Mouse (Mus musculus): ENCODE measurements around the gene Hyal1.
A peak's percentile ranks its signal among the peaks of the same experiment; 100 is the strongest.

Hyal1 gene

DNA sequence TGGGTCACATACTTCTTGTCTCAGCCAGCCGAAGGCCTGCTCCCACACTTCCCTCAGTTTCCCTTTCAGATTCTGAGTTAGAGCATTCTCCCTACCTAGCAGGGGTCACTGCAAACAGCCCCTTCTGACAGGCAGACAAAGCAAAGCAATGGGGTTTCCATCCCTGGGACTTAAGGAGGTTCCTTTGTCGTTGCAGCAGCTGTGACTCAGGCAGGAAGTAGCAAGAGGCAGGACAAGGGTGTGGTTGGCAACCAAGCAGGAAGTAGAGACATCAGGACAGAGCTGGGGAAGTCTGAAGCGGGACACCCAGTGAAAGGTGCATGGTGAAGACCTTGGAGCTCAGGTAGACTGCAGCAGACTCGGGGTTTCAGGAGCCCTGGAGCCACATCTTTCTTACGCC lies 47.8 kb downstream of the Hyal1 start:
- peak; percentile 64 to 77 for DNase-seq

DNA sequence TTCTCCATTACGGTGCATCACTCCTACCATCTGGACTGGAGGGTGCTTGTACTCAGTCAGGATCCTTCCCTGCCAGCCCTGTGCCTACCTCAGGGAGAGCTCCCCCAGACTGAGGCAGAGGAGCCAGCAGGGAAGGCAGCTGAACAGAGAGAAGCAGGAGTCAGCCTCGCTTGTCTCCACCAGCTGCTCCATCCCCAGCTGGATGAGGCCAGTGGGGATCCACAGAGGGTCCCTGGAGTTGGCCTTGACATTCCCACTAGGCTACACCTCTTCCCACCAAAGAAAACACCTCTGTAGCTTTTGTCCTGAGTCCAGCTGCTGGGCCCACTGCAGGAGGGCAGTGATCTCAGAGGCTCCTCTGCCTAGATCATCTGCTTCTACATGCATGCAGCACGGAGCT lies 48.2 kb downstream of the Hyal1 start:
- no peak for DNase-seq

DNA sequence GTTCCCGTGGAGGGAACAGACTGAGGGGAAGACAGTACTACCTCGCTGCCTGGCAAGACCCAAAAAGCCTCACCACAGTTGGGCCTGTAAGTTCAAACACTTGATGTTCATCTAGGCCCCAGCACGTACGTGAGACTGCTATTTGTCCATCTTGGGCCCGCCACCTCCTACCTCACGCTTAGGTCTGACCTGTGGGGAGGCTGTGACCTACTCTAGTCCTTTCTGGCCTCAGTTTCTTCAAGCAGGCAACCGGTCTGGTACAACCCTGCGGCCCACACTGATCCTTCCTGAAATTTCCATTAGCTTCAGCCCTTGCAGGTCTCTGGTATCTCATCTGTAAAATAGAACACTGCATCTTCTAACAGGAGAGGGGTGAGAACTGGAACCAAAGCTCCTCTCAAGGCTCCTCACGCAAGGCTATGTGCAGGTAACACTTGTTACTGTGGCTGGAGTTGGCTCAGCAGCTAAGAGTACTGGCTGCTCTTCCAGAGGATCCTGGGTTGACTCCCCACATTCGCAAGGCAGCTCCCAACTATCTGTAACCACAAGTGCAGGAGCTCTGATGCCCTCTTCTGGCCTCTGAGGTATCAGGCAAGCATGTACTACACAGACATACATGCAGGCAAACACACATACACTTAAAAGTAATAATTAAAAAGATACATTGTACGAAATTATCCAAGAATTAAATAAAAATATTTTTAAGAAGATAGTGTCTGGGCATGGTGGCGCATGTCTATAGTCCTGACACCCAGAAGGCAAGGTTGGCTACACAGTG lies 48.8 kb downstream of the Hyal1 start:
- peak; percentile 37 to 50 for DNase-seq

DNA sequence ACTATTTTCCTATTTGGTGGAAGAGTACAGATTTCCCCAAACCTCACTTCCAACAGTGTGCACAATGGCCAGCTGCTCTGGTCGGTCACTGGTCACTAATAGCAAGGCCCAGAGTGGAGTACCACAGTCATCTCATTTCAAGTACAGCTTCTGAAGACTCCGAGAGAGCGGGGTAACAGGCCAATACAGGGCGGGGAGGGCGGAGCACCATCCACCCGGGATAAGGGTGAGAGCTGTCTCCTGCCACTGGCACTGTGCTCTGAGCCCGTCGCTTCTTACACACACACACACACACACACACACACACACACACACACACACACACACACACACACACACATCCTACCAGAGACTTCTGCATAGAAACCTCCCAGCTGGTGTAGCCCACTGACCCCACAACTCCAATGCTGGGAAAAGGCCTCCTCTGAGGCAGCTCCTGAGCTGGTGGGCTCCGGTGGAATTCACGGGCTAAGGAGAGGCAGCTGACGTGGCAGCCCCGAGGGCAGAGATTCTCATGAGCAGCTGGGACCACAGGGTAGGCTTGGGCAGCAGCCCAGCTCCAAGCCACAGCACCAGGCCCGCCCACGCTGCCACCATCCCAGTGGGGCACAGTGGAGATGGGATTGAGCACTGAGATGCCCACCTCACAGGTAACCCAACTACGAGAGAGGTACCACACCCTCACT lies 49.6 kb downstream of the Hyal1 start:
- no peak for DNase-seq

DNA sequence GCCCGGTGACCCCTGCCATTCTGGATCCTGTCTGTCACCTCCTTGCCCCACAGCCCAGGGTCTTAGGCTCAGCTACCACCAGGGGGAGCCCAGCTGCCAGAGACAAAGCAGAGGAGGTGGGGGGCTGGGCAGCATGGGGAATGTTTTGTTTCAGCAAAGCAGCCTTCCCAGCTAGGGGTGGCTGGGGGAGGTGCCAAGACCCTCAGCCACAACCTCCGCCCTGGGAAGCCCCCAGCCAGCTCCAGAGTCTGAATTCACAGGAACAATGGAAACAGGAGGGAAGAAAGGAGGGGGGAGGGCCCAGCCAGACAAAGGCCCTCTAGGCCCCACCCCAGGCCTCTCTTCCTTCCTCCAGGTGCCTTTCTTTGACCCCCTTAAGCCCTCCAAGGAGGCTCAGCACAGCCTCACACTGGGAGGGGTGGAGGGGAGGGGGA lies 50.1 kb downstream of the Hyal1 start:
- peak; percentile 92 to 93 for DNase-seq

DNA sequence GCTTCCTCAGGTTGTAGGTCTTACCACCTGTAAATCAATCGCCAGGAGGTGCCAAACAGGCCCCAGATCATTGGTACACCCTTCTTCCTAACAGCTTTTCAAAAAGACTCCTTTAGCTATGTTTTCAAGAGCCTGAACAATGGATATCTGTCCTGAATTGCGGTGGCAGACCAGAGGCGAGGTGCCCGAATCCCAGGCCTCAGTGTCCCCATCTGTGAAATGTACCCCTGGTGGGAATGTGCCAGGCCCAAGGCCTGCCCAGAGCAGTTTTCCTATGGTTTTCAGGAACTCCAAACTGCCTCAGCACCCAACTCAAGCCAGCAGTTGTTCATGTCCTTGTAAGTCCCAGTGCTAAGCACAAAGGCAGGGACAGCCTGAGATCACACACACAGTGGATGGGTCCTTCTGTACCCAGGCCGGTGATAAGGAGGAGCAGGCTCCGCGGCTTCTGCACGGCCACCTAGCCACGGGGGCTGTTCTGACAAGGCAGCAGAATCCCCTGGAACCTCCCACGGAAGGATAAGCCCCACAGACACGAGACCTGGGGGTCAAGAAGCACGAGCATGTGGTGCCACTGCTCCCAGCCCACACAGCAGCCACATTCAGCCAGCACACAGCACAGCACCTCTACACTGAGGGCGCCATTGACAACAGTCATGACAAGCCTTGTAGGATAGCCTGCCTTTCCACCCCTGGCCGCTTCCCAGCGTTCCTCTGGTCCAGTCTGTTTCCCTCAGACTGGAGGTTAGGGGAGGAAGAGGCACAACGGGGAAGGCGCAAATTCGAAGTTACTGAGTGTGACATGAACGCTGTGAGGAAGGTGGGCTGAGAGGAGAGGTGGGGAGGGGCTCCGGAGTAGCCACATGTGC lies 50.9 kb downstream of the Hyal1 start:
- no peak for DNase-seq

DNA sequence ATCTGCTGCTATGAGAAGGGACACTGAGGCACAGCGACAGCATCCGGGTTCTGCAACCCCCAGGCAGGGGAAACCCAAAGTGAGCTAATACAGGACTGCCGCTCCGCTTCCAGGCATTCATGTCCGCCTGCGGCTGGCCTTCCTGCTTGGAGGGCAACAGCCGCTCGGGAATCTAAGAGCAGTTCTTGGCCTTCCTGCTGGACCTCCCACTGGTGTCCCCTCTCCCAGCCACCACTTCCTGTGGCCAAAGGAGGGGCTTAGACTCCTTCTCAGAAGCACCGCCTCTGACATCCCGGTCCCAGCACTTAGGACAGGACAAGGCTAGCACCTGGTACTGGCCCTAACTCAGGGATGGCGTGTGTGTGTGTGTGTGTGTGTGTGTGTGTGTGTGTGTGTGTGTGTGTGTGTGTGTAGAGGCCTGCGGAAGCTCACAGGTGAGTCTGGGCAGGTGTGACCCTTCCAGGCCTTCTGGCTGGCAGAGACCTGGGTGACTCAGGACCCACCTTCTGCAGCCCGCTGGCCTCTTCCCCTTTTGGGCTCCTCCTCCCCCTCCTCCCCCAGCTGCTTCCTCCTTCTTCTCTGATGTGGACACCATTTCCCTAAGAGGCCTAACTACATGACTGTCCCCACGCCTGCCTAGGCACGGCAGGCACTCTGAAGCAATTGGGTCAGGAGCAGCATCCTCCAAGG lies 52.1 kb downstream of the Hyal1 start:
- DNase-seq: no peak

DNA sequence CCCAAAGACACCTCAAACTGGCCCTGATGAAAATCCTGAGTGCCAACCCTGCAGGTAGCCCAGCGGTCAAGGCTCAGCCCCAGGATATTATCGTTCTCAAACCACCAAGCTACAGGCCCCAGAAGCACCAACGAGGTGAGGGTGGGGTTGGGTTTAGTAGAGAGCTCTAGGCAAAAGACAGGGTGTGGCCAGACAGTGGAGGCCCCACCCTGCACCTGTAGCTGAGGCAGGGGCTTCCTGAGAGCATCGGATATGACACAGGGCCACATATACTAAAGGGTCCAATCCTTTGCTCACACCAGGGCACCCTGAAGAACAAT lies 52.6 kb downstream of the Hyal1 start:
- DNase-seq: peak in 1 of 2 experiments; percentile 52

DNA sequence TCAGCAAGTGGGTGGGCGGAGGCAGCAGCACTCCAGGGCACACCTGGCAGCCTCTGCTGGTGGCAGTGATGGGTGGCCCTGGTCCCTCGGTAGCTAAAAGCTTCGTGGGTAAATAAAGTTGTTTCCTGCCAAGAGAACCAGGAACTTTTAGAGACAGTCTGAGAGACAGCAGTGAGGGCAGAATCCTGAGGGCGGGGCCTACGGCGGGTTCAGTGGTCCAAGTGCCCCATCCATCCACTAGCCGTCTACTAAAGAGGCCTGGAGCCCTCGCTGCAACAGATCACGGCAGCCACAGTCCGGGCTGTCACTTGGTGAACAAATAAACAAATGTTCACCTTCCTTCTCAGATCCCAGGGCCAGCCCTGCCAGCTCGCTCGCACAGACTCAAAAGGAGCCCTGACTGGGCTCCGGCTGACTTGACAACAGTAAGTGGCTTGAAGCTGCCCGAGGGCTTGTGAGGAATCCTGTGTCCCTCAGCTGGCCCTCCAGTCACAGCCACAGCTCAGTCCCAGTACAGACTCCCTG lies 53.2 kb downstream of the Hyal1 start:
- peak; percentile 54 to 79 for DNase-seq

DNA sequence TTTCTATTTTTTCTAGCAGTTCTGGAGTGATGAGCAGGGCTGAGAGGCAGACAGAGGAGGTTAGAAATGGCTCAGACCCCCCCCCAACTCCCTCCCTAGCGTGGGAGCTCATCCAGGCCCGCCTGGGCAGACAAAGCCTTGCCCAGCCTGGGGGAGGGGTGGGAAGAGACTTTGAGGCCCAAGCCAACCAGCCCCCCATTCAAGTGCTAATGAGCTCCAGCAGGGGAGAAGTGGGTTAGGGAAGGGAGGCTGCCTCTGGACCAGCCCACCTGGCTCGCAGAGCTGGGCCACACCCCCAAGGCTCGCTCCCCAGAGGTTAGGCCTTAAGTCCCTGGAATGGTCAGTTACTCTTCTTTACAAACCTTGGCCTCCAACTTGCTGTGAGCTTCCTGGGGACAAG lies 53.8 kb downstream of the Hyal1 start:
- DNase-seq: peak in 1 of 2 experiments; percentile 41
